Mouse (Mus musculus): ENCODE measurements around the gene Ifnar2. TPM values are rescaled to one million over a fixed set of nuclear protein-coding genes. Genes with fewer than 3 reads are reported as not detected.

Ifnar2 gene
- total RNA-seq, 2 experiments from 2014 or later: 257 to 287 TPM

DNA sequence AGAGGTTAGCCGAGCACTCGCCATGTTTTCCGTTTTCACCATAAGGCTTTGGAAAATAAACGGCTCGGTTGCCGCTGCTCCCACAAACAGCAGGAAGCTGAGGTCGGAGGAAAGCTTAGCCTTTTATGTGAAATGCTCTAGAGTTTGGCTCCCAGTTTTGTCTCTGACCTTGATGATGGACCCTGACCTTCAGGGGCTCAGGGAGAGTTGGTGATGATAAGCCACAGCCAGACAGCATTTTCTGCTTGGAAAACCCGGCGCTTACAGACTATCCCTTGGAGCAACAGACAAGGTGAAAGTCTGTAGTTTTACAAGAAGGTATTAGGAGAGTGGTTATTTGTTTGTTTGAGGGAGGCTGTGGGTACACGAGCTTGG, 15.1 kb upstream of the Ifnar2 start:
- ATAC-seq (ENCODE audit: poor library complexity, severe bottlenecking): no peak

DNA sequence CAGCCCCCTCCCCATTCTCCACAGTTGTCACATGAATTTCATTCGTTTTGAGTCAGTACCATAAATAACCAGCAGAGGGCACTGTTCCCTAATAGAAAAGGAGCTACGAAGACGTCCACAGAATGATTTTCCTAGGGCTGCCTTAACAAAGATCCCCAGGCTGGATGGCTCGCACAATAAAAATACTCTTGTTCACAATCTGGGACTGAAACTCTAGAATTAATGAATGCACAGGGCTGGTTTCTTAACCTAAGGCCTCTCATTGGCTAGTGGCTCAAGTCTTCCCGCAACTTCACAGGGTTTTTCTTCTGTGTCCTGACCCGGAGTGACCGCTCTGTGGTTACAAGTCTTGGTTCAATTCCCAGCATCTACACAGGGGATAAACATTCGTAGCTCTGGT, 14.0 kb upstream of the Ifnar2 start:
- ATAC-seq (ENCODE audit: poor library complexity, severe bottlenecking): peak; percentile 22

DNA sequence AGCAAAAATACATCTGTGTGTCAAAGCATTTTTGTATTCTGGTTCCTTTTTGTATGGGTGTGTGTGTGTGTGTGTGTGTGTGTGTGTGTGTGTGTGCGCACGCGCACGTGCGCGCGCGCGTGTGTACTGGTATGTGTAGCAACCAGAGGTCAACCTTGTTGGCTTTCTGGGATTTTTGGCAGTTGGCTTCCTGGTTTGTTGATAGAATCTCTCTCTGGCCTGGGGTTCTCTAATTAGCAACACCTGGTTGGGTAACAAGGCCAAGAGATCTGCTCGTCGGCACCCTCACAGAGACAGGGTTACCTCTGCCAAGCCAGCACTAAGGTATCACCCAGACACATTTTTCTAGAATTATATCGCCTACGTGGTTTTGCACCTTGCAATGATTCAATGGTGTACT, 13.1 kb upstream of the Ifnar2 start:
- ATAC-seq (ENCODE audit: poor library complexity, severe bottlenecking): no peak

DNA sequence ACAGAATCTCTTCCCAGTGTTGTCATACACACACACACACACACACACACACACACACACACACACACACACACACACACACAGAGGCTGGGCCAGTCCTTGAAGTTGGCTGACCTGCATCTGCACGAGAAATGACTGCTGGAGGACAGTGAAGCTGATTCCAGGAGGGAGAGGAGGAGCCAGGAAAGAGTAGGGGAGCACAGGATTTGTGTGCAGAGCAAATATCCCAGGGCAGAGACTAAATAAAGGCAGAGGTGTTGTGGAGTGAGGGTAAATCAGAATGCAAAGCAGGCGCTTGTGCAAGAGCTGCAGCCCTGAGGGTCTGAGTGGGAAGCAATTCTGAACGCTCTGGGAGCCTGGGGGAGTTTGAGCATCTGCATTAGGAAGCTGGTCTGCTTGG, 12.4 kb upstream of the Ifnar2 start:
- no peak for ATAC-seq (ENCODE audit: poor library complexity, severe bottlenecking)

DNA sequence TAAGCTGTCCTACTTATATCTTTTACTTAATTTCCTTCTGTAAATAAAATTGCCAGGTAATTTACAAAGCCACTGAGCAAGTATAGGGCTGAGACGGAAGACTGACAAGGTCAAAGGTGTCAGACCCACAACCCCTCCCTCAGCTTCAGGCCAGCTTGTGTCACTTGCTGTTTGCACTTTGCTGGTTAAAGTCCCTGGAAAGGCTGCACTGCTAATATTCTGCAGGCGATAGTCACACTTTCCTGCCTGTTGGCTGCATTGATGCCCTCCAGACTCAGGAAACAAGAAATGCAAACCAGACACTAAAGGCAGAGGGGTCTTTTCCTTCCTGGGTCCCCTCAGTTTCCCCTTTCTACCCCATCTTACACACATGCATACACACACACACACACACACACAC, 10.6 kb upstream of the Ifnar2 start:
- no peak for ATAC-seq (ENCODE audit: poor library complexity, severe bottlenecking)

DNA sequence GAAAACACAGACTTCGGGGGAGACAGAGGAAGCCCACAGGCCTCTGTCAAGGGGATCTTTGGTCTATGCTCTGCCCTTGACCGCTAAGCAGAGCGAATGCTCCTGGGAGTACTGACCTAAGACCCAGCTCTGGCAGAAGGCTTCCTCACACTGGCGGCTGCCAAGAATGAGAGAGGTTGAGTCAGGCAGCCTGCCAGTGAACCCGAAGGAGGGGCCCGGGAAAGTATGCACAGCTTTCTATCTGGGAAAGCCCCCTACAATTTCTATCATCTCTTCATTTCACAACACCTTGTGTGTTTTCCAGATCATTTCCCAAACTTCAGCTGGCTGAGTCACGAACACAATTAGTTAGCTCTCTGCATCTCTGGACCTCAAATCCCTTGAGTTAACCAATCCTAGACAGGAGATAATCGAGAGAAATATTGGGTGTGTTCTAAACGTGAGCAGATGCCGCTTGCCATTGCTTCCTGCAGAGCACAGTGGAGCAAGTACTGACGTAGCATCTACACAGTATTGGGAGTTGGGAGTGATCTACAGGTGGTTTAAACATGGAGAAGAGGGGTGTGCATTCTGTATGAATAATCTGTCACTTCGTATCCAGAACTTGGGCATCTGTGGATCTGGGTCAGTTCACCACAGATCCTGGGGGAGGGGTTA, 9.8 kb upstream of the Ifnar2 start:
- ATAC-seq (ENCODE audit: poor library complexity, severe bottlenecking): no peak

DNA sequence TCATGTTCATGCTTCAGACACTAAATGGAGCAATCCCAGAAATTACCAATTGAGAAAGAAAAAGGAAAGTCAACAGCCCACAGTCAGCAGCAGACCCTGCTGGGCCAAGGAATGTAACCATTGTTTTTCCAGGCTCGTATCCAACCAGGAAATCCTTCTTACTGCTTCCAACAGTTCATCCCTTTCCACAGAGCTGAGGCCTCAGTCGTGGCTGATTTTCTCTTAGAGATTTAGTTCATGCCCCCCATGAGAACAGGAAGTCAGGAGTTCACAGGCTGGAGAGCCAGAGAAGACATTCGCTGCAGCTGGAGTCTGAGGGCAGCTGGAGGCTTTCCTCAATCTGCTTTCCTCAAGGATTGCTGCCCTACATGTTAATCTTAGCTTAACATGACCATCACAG, 9.1 kb upstream of the Ifnar2 start:
- ATAC-seq (ENCODE audit: poor library complexity, severe bottlenecking): no peak

DNA sequence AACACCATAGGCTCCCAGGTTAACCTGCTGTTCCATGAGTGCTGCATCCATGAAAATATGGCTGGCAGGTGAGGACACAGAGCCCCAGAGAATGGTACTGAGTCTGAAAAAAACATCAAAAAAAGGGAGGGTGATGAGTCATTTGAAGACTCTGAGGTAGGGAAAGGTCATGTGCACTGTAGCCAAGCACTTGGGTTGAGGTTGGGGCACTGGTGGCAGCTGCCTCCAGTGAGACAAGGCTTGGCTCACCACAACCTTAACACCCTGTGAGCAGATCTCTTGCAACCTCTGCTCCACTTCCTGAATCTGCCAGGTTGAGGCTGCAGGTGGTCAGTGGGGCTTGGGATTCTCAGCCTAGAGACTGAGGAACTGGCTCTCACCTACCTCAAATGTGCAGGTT, 6.0 kb upstream of the Ifnar2 start:
- ATAC-seq (ENCODE audit: poor library complexity, severe bottlenecking): peak; percentile 91

DNA sequence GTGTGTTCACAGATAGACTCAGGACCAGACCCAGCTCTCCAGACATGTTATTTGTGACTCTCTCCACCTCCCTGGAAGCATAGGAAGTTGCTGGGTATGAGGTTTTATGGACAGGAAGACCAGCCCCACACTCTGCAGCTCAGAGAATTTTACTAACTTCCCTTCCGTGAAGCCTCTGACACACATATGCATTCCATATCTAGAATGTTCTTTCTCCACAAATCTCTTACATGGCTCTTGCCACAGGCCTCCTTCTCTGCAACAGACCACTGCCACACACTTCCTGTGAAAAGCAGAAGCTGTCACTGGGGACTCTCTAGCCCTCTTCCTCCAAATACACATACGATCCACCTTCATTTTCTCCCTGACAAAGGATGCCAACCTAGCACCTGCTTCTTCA, 5.5 kb upstream of the Ifnar2 start:
- ATAC-seq (ENCODE audit: poor library complexity, severe bottlenecking): peak; percentile 86

DNA sequence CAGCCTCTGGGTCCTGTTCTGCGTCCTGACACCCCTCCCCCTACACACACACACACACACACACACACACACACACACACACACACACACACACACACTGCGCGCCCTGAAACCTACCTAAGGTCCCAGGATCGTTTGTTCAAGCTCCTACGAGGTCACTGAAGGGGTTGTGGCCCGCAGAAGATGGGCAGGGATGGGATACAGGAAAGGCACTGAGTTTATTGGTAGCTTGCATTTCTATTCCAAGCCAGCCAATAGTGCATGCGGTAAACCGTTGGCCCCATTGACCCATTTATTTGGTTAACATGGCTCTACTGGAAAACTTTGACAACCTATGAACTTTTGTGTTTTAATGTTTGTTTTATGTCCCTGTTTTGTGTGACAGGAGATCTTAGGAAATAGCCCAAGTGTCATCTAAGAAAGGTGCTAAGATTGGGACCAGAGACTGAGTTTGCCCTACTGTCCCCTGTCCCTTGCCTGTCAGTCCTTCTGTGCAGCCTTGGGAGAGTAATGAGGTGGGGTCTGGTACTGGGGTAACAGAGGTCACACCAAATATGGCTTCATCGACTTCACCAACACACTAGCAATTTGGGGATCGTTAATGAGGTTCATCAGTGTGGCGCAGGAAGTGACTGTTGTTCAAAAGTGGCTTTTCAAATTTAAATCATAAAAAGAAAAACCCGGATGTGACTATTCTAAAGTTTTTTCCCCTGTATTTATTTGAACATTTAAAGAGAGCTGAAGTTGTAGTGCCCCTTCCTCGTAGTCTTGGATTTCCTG, 1.1 kb downstream of the Ifnar2 start:
- peak; percentile 5; the same call in 1 of the 2 replicates for ATAC-seq (ENCODE audit: poor library complexity, severe bottlenecking)

DNA sequence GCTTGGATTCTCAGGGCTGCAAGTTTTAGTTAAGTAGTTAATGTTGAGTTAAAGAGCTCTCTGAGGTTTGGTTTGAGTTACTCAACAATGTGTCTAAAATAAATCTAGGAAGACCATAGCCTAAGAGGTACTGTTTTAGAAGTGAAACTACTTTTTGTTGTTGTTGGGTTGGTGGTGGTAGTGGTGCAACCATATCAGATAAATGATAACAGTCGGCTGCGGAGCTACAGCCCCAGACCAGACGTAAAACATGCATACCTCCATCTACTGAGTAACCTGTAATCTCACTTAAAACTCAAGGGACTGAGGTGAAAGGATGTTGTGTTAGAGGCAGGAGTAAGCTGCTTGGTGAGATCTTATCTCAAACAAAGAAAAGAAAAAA, 1.7 kb downstream of the Ifnar2 start:
- 0 out of 2 replicates have a peak, but pooled peaks have one; percentile 12 for ATAC-seq (ENCODE audit: poor library complexity, severe bottlenecking)

DNA sequence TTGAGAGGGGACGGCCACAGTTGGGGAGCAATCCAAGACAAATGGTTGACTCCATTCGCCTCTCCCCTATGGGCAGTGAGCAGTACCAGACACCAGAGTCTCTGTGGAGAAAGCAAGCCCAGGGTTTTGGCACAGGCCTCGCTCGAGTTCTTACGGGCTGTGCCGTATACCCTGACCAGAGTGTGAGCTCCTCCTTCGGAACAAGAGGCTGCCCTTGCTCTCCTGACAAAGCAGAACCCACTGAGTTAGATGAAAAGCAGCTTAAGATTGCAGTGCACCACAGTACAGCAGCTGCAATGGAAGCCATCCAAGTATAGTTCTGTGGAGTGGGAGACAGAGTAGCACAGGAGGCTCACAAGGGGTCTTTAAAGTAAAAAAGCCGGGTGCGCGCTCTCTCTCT, 4.1 kb downstream of the Ifnar2 start:
- no peak for ATAC-seq (ENCODE audit: poor library complexity, severe bottlenecking)

DNA sequence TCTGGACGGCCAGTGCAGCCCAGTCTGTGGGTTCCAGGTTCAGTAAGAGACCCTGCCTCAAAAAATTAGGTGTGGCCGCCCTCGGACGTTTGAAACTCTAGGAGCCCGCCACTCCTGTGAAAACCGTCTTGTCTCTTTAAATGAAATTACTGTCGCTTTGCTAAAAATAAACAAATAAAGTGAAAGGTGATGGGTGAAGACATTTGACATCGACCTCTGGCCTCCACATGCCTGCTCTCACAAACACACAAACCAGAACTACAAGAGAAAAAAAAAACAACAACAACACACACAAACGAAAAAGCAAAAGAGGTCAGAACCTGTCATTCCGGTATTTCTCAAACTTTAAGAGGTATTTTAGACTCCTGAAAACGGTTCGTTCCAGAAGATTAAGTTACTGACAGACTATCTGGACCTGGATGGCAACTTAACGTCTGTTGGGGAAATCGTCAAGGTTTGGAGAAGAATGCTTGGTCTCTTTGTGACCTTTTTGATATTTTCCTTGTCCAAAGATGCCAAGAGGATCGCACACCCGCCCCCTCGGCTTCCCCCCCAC, 5.9 kb downstream of the Ifnar2 start:
- no peak for ATAC-seq (ENCODE audit: poor library complexity, severe bottlenecking)

DNA sequence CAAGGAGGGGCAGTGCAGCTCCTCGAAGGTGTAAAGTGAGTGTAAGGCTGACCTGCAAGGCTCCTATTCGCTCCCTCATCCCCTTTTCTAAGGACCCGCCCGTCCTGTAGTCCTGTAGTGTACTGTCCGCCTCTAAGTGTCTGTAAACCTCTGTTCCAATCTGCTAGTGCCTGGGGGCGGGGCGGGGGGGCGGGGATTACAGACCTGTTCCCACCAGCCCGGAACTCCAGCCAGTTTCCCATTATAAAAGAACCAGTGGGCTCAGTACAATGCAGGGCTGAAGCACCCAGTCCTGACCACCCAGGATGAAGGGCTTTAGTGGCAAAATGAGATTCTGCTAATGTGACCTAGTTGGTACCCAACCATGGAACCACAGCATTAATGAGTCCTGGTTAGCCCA, 6.4 kb downstream of the Ifnar2 start:
- no peak for ATAC-seq (ENCODE audit: poor library complexity, severe bottlenecking)

DNA sequence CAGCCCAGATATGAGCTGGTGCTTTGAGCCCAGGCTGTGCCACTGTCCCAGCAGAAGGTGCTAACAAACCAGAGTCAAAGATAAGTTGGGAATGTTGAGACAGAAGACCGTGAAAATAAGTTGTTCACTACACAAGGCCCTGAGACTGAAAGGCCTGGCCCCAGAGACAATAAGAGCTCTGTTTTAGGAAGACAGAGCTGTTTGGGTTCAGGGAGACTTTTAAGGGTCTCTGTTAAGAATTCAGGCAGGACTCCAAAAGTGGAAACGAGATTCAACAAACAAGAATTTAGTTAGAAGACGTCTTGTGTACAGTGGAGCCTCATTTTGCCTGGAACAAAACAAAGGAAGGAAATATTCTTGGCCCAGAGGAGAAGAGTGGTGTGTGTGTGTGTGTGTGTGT, 6.8 kb downstream of the Ifnar2 start:
- no peak for ATAC-seq (ENCODE audit: poor library complexity, severe bottlenecking)

DNA sequence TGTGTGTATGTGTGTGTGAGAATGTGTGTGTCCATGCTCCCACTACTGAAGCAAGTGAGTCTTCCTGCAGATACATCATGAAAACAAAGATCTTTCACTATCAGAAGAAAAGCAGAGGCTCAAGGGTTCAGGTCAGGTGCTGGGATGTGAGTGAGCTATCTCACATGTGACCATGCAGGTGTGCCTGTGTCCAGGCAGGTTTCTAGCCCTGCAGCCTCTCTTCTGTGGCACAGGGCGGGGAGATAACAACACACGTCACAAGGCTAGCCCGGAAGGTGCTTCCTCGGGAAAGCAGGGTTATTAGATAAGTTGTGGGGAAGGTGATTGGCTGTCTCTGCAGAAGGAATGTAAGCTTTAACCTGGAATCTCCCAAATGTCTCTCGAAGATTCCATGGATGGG, 7.6 kb downstream of the Ifnar2 start:
- ATAC-seq (ENCODE audit: poor library complexity, severe bottlenecking): no peak

DNA sequence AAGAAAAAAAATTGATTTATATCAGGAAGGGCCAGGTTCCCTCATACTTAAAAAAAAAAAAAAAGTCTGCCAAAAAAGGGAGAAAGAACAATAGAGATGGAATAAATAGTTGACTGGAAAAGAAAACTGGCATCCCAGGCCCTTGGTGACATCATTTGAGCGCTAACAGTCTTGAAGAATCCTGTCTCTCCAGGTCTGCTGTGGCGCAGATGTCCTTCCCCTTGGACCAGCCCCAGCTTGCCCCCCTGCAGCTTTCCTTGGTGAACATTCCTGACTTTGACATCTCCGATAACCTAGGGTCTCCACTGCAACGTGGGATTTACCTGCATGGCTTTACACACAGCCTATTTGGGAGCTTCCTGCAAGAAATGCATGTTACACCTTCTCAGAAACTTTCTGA, 9.0 kb downstream of the Ifnar2 start:
- no peak for ATAC-seq (ENCODE audit: poor library complexity, severe bottlenecking)

DNA sequence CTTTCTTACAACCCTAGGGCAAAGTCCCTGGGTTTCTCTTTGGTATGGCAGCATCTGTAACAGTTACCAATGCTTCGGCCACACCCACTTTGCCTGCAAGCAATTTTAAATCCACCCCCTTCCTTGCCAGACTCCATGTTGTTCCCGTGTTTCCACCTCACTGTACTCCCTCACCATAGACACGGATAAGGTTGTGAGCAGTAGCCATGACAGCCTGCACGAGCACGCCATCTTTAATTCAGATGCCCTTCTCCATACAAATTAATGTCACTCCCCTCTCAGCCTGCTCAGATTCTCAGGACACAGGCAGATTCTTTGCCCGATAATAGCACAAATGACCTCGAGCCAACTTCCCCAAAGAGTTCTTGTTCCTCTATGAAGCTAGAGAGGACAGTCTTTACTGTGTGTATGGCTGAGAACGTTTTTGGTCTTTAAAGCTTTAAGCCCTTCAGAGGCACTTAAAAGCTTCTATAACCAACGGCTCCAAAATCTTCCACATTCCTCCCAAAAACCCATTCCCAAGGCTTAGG, 9.7 kb downstream of the Ifnar2 start:
- ATAC-seq (ENCODE audit: poor library complexity, severe bottlenecking): peak; percentile 90

DNA sequence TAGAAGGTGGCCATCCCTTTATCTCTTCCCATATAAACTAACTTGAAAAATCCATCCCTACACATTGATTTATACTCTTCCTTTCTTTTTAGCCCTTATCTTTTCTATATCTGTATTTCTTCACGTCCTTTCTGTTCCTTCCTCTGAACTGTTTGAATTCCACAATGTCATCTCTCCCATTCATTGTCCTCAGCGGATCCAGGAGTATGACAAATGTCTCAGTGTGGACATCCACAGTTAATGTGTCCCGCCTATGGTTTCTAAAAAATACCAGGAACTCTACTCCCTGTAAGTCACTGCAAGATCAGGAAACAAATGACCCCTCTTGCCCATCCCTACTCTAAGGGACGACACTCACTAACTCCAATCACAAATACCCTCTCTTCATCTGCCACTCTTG, 11.6 kb downstream of the Ifnar2 start:
- no peak for ATAC-seq (ENCODE audit: poor library complexity, severe bottlenecking)

DNA sequence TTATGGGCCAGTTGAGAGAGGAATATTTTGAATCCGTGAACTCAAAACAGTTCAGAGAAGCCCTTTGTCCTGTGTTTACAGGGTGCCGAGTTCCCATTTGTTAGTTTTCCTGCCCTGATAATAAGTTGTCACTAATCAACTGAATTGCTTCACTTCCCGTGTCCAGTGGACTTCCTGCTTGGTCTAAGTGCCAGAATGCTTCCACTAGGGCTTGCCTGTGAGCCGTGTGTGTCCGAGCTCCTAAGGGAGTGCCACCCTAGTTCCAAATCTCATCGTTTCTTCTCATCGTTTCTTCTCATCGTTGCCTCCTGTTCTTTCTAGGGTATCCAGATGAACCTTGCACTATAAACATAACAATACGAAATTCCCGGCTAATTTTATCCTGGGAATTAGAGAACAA, 13.0 kb downstream of the Ifnar2 start:
- 0 out of 2 replicates have a peak, but pooled peaks have one; percentile 38 for ATAC-seq (ENCODE audit: poor library complexity, severe bottlenecking)

DNA sequence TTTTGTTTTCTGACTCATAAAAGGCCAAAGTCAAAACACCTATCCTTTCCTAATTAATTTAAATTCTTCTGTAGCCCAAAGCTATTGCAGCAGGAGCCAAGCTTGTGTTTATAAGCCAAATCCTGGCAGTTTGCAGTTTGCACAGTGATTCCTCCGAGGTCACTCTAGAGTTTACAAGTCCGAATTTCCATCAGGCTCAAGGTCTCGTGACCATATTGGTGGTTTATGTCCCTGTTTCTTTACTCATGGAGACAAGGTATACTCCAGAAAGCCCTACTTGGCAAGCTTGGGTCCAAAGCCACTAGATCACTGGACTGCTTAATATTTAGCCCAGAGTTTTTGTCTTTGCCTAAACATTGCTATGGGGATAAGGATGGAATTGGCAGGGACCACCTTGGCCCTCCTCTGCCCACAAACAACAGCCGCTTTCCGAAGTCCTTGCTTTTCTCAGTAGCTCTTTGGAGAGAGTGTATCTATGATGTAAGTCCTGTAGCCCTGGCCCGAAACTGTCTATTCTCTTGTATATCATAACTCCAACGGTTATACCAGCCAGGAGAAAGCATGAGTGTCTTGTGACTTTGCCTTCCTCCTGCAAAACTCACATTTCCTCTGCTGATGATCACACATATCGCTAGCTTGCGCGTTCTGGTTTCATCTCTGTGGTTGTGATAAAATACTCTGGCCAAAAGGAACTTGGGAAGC, 14.0 kb downstream of the Ifnar2 start:
- ATAC-seq (ENCODE audit: poor library complexity, severe bottlenecking): no peak

DNA sequence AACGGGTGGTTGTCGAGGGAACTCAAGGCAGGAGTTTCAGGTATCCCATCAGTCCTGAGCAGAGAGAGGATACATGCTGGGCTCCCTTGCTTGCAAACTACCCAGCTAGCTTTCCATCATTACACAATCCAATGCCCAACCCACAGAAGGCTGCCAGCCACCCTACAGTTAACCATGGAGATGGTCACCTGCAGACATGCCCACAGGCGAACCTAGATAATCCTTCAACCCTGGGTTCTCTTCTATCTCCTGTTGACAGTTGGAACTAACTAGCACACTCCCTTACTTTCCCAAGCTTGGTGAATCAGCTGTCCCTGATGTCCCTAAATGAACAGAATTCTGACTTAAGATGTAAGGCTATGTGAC, 14.5 kb downstream of the Ifnar2 start:
- ATAC-seq (ENCODE audit: poor library complexity, severe bottlenecking): no peak
